28 mouse cellular contexts compared by ENCODE assay signal in genomic region chr9:41360356-41360755, GRCm38 (mm10).
DNase-seq lines count a peak whose midpoint lies in the region; ATAC-seq and TF ChIP-seq lines count a peak whose summit lies in the region.
"Had no signal": no experiment of that assay in that cellular context is flagged by ENCODE, and none has a peak within 500 bp of the region (broad histone marks: within the 10 kb centered on the region; RNA-seq: fewer than 3 reads in every experiment).

No protein-coding gene starts in this region.

- H3K27me3 ChIP-seq in hindbrain, embryonic 13.5 days, result no peaks in the 10 kb centered on the region
- H3K27me3 ChIP-seq in hindbrain, embryonic 16.5 days (replicated peaks; ENCODE audit: control insufficient read depth, insufficient read depth, low read length), result no peaks in the 10 kb centered on the region
- no peaks in the 10 kb centered on the region for H3K27me3 ChIP-seq in CH12.LX (replicated peaks)
- H3K27me3 ChIP-seq: forebrain, embryonic 13.5 days; heart, embryonic 12.5 days; liver, embryonic 12.5 days; neural tube, embryonic 12.5 days had no signal

- 45% methylated on average over 5 of the region's 5 CpGs for WGBS in hindbrain, embryonic 13.5 days
- 44% methylated on average over 5 of the region's 5 CpGs for WGBS in hindbrain, embryonic 16.5 days

- no peak for TF ChIP-seq CTCF in CH12.LX (conservative IDR thresholded peaks at IDR 0.05 in 1 of 2, IDR thresholded peaks at IDR 0.05 in 1 of 2; ENCODE audit: low read depth in 2 of 2, low read length in 2 of 2)
- TF ChIP-seq CTCF in brain, embryonic 14.5 days (IDR thresholded peaks at IDR 0.05; ENCODE audit: borderline replicate concordance, extremely low read depth, insufficient read depth, insufficient read length), result no peak

- no peaks in the 10 kb centered on the region for H3K9me3 ChIP-seq in hindbrain, embryonic 13.5 days
- H3K9me3 ChIP-seq in hindbrain, embryonic 16.5 days (ENCODE audit: control insufficient read depth, low read length), result no peaks in the 10 kb centered on the region
- no peaks in the 10 kb centered on the region for H3K9me3 ChIP-seq in CH12.LX (replicated peaks; ENCODE audit: low read length)
- H3K9me3 ChIP-seq: forebrain, embryonic 13.5 days; G1E; heart, embryonic 12.5 days; liver, embryonic 12.5 days; neural tube, embryonic 12.5 days had no signal

- peak overlapping the region; percentile 27; the same call in 1 of the 2 replicates for H3K27ac ChIP-seq in hindbrain, embryonic 13.5 days
- no peak overlapping the region for H3K27ac ChIP-seq in hindbrain, embryonic 16.5 days (ENCODE audit: low read depth, low read length)
- H3K27ac ChIP-seq in CH12.LX (ENCODE audit: insufficient read depth, low read depth), result no peak overlapping the region
- H3K27ac ChIP-seq: forebrain, embryonic 13.5 days; gastrocnemius, adult 2 months; liver, embryonic 12.5 days; neural tube, embryonic 12.5 days had no signal

- H3K4me3 ChIP-seq in hindbrain, embryonic 13.5 days, result no peak overlapping the region
- H3K4me3 ChIP-seq in hindbrain, embryonic 16.5 days (ENCODE audit: low read length), result no peak overlapping the region
- no peak overlapping the region for H3K4me3 ChIP-seq in CH12.LX (replicated peaks in 1 of 3; ENCODE audit: low read depth in 2 of 3, low read length in 2 of 3, poor library complexity in 1 of 3)
- H3K4me3 ChIP-seq: forebrain, embryonic 13.5 days; gastrocnemius, adult 2 months; heart, embryonic 12.5 days; liver, embryonic 12.5 days; neural tube, embryonic 12.5 days had no signal

- peak; percentile 70 for TF ChIP-seq EP300 in CH12.LX (IDR thresholded peaks at IDR 0.05; ENCODE audit: low read length)

- no peak for ATAC-seq in hindbrain, embryonic 13.5 days (ENCODE audit: low FRiP score)
- ATAC-seq in hindbrain, embryonic 16.5 days, result no peak
- ATAC-seq: forebrain, embryonic 13.5 days; liver, embryonic 12.5 days; liver, postnatal 0 days; midbrain, embryonic 16.5 days had no signal

- no peaks in the 10 kb centered on the region for H3K36me3 ChIP-seq in hindbrain, embryonic 13.5 days
- no peaks in the 10 kb centered on the region for H3K36me3 ChIP-seq in hindbrain, embryonic 16.5 days (ENCODE audit: control insufficient read depth, insufficient read depth, low read length)
- H3K36me3 ChIP-seq in CH12.LX (replicated peaks in 1 of 2; ENCODE audit: control insufficient read depth in 1 of 2, insufficient read depth in 1 of 2, low read length in 1 of 2), result no peaks in the 10 kb centered on the region
- H3K36me3 ChIP-seq: G1E; heart, embryonic 12.5 days; liver, embryonic 12.5 days; neural tube, embryonic 12.5 days had no signal

- in situ Hi-C loops in CH12.LX (cut with MboI; ENCODE audit: low pct_ligation_motif_present, low pct_unique_long_range_greater_than_20kb, low sequenced_read_pairs), result no loop called here

- H3K9ac ChIP-seq in hindbrain, embryonic 13.5 days, result no peak overlapping the region
- H3K9ac ChIP-seq in hindbrain, embryonic 16.5 days (ENCODE audit: low read depth, low read length), result no peak overlapping the region
- no peak overlapping the region for H3K9ac ChIP-seq in CH12.LX (ENCODE audit: insufficient read depth, low read depth)
- H3K9ac ChIP-seq: forebrain, embryonic 13.5 days; heart, embryonic 12.5 days; liver, embryonic 12.5 days; liver, postnatal 0 days; neural tube, embryonic 12.5 days had no signal

- DNase-seq in lung, postnatal 36 days, result peak; percentile 13
- DNase-seq in lung, postnatal 14 days, result no peak
- DNase-seq in CH12.LX (ENCODE audit: extremely low read depth), result peak; percentile 58
- peak; percentile 45 for DNase-seq in brain, embryonic 14.5 days (ENCODE audit: low read depth)
- DNase-seq in right cerebral cortex, postnatal 25 days, result no peak
- no peak for DNase-seq in cerebellum, adult 9-11 months
- DNase-seq: adrenal gland, postnatal 10 days; cerebellum, adult 11-12 months; cerebellum, postnatal 14 days; gastrocnemius, adult 2 months; gastrocnemius, postnatal 36 days; heart, adult 18-20 months; heart, postnatal 4 days; kidney, adult 2 months; kidney, postnatal 36 days; layer of hippocampus, postnatal 36 days; left cerebral cortex, postnatal 4 days; liver, postnatal 0 days; spleen, adult 18-20 months; thymus, postnatal 14 days had no signal

- no peak overlapping the region for H3K4me2 ChIP-seq in hindbrain, embryonic 13.5 days
- H3K4me2 ChIP-seq in hindbrain, embryonic 16.5 days (ENCODE audit: low read length), result no peak overlapping the region
- H3K4me2 ChIP-seq in CH12.LX (ENCODE audit: insufficient read depth, low read depth, poor library complexity, severe bottlenecking), result no peak overlapping the region; the same call in 1 of the 2 replicates
- H3K4me2 ChIP-seq: forebrain, embryonic 13.5 days; heart, embryonic 12.5 days; liver, embryonic 12.5 days; neural tube, embryonic 12.5 days had no signal

- TF ChIP-seq POLR2A in CH12.LX (IDR thresholded peaks at IDR 0.05; ENCODE audit: low read depth, low read length), result no peak
- TF ChIP-seq POLR2A in brain, embryonic 14.5 days (IDR thresholded peaks at IDR 0.05; ENCODE audit: borderline replicate concordance, extremely low read depth, insufficient read depth, insufficient read length, poor library complexity, severe bottlenecking), result no peak

- H3K79me2 ChIP-seq in CH12.LX (replicated peaks; ENCODE audit: control insufficient read depth, extremely low read depth, insufficient read depth, poor library complexity, severe bottlenecking), result no peaks in the 10 kb centered on the region

- TF ChIP-seq RAD21 in CH12.LX (IDR thresholded peaks at IDR 0.05; ENCODE audit: low read depth, low read length), result no peak

- dilution Hi-C loops in CH12.LX (cut with MboI; ENCODE audit: extremely low pct_ligation_motif_present, extremely low pct_unique_long_range_greater_than_20kb, low sequenced_read_pairs), result no loop called here

- H3K4me1 ChIP-seq in hindbrain, embryonic 13.5 days (replicated peaks), result peaks cover 25% of the 10 kb centered on the region
- peaks cover 4% of the 10 kb centered on the region for H3K4me1 ChIP-seq in hindbrain, embryonic 16.5 days (ENCODE audit: control insufficient read depth, insufficient read depth, low read depth, low read length)
- peaks cover 0 to 22% of the 10 kb centered on the region in 2 experiments; a peak in 2 of 4 replicates for H3K4me1 ChIP-seq in CH12.LX (ENCODE audit: control insufficient read depth in 1 of 2, insufficient read depth in 2 of 2)
- H3K4me1 ChIP-seq: liver, embryonic 12.5 days had no signal

TF ChIP-seq in CH12.LX, 34 proteins besides CTCF, POLR2A, EP300 and RAD21:
- TF ChIP-seq SMC3 (IDR thresholded peaks at IDR 0.05; ENCODE audit: low read depth, low read length), result no peak
- no peak for TF ChIP-seq GABPA (IDR thresholded peaks at IDR 0.05; ENCODE audit: insufficient replicate concordance, low read depth, low read length)
- no peak for TF ChIP-seq ZC3H11A (IDR thresholded peaks at IDR 0.05; ENCODE audit: low read depth, low read length)
- TF ChIP-seq JUND (conservative IDR thresholded peaks at IDR 0.05; ENCODE audit: low read depth, low read length), result no peak
- 0 out of 2 replicates have a peak, but pooled peaks have one; percentile 17 for TF ChIP-seq CHD2 (IDR thresholded peaks at IDR 0.05; ENCODE audit: low read length)
- peak; percentile 42; the same call in 1 of the 2 replicates for TF ChIP-seq MAFK (IDR thresholded peaks at IDR 0.05; ENCODE audit: insufficient replicate concordance, low read length)
- no peak for TF ChIP-seq UBTF (IDR thresholded peaks at IDR 0.05; ENCODE audit: low read depth, low read length)
- 0 out of 2 replicates have a peak, but pooled peaks have one; percentile 17 for TF ChIP-seq TCF12 (IDR thresholded peaks at IDR 0.05; ENCODE audit: low read depth, low read length)
- 0 out of 2 replicates have a peak, but pooled peaks have one; percentile 26 for TF ChIP-seq BHLHE40 (IDR thresholded peaks at IDR 0.05; ENCODE audit: low read depth, low read length)
- TF ChIP-seq ETS1 (conservative IDR thresholded peaks at IDR 0.05; ENCODE audit: low read depth, low read length), result peak; percentile 52
- peak; percentile 70 for TF ChIP-seq IRF4 (IDR thresholded peaks at IDR 0.05; ENCODE audit: low read depth, low read length)
- no peak for TF ChIP-seq TBP (conservative IDR thresholded peaks at IDR 0.05; ENCODE audit: low read depth, low read length)
- no peak for TF ChIP-seq USF1 (IDR thresholded peaks at IDR 0.05; ENCODE audit: low read depth, low read length)
- no peak for TF ChIP-seq E2F4 (IDR thresholded peaks at IDR 0.05; ENCODE audit: insufficient replicate concordance, low read depth, low read length)
- TF ChIP-seq CHD1 (IDR thresholded peaks at IDR 0.05; ENCODE audit: low read depth, low read length), result no peak
- TF ChIP-seq KAT2A (IDR thresholded peaks at IDR 0.05; ENCODE audit: insufficient replicate concordance, low read length), result no peak
- no peak for TF ChIP-seq ZNF384 (IDR thresholded peaks at IDR 0.05; ENCODE audit: low read depth, low read length)
- TF ChIP-seq MAX (IDR thresholded peaks at IDR 0.05; ENCODE audit: low read length), result no peak
- peak; percentile 46; the same call in 1 of the 2 replicates for TF ChIP-seq MEF2A (IDR thresholded peaks at IDR 0.05; ENCODE audit: borderline replicate concordance, low read depth, low read length)
- no peak for TF ChIP-seq POLR2AphosphoS2 (IDR thresholded peaks at IDR 0.05; ENCODE audit: low read depth, low read length)
- no peak for TF ChIP-seq ZMIZ1 (IDR thresholded peaks at IDR 0.05; ENCODE audit: low read depth, low read length)

Comparison
In these comparisons a context has a peak if more than half of its experiments do, and no peak if none do; other contexts are left out.
1. DNase-seq: peak in lung, postnatal 36 days (single experiment), CH12.LX (single experiment) and brain, embryonic 14.5 days (single experiment); none in lung, postnatal 14 days (single experiment), right cerebral cortex, postnatal 25 days (single experiment) and cerebellum, adult 9-11 months (single experiment).